Mouse (Mus musculus) layer of hippocampus, adult 2 months (tissue): ENCODE data around the gene Cog6. TPM values are rescaled to one million over a fixed set of nuclear protein-coding genes. Genes with fewer than 3 reads are reported as not detected.

ENCODE experiments used
- DNase-seq, 2 experiments: peaks; one replicate each; pipeline ENCODE4 v3.0.0; 2022; ENCODE audit warnings: low spot score in 2 of 2
- H3K27ac ChIP-seq: fragments of 200-600 bp; 2 replicates; pipeline ENCODE4 v1.8.1; 2022
- H3K4me3 ChIP-seq: fragments of 200-600 bp; 2 replicates; pipeline ENCODE4 v1.8.1; 2022; ENCODE audit warnings: mild to moderate bottlenecking
- CTCF ChIP-seq: fragments of 200-600 bp; conservative IDR thresholded peaks from 2 replicates; pipeline ENCODE4 v1.8.1; 2022; ENCODE audit warnings: antibody characterized with exemption, mild to moderate bottlenecking, moderate library complexity
- total RNA-seq, 2 experiments: library from RNA; stranded (reverse); gene quantifications; 2 replicates each; pipeline ENCODE4 v1.2.3; 2021

Cog6 gene
- total RNA-seq, 2 experiments from 2014 or later, result 37.7 to 42.4 TPM

- TF ChIP-seq CTCF, result no peak
- Histone ChIP-seq H3K27ac (no peak overlapping the region), H3K4me3 (no peak overlapping the region)
- DNase-seq, result no peak
These were observed 26.3 kb upstream of the Cog6 start for GRCm38 (mm10) chr3:53043206-53043780.

- no peak for TF ChIP-seq CTCF
- Histone ChIP-seq H3K27ac (peak overlapping the region; percentile 20; the same call in 1 of the 2 replicates), H3K4me3 (peak overlapping the region; percentile 80)
- no peak for DNase-seq
These were observed 25.2 kb upstream of the Cog6 start for GRCm38 (mm10) chr3:53042240-53042567.

GRCm38 (mm10) chr3:53041411-53042239 is 24.6 kb upstream of the Cog6 start, which contains the start of gene Lhfp:
Lhfp (plus strand) TSS chr3:53041528.
- peak; percentile 44 to 48 for DNase-seq
- peak within 1 kb of the TSS; percentile 80 for H3K4me3 ChIP-seq
- TF ChIP-seq CTCF, result peak; percentile 49

GRCm38 (mm10) chr3:53040593-53041410 is 23.8 kb upstream of the Cog6 start:
- H3K27ac ChIP-seq, result peak overlapping the region; percentile 58

More at GRCm38 (mm10) chr3:53041411-53042239, 24.6 kb upstream of the Cog6 start, which contains the start of gene Lhfp:
- peak within 1 kb of the TSS; percentile 58 for H3K27ac ChIP-seq

GRCm38 (mm10) chr3:53039746-53040145 is 22.7 kb upstream of the Cog6 start:
- DNase-seq, result no peak
- no peak overlapping the region for H3K27ac ChIP-seq

More at GRCm38 (mm10) chr3:53040593-53041410, 23.8 kb upstream of the Cog6 start:
- no peak for TF ChIP-seq CTCF
- H3K4me3 ChIP-seq, result peak overlapping the region; percentile 80
- DNase-seq, result no peak

GRCm38 (mm10) chr3:53038913-53039312 is 21.9 kb upstream of the Cog6 start:
- H3K4me3 ChIP-seq, result no peak overlapping the region
- no peak for TF ChIP-seq CTCF
- no peak overlapping the region for H3K27ac ChIP-seq
- DNase-seq, result no peak

More at GRCm38 (mm10) chr3:53039746-53040145, 22.7 kb upstream of the Cog6 start:
- no peak for TF ChIP-seq CTCF
- no peak overlapping the region for H3K4me3 ChIP-seq

- Histone ChIP-seq H3K4me3 (no peak overlapping the region), H3K27ac (no peak overlapping the region)
- no peak for DNase-seq
- no peak for TF ChIP-seq CTCF
These were observed 19.9 kb upstream of the Cog6 start for GRCm38 (mm10) chr3:53036941-53037340.

- H3K4me3 ChIP-seq, result no peak overlapping the region
These were observed 19.0 kb upstream of the Cog6 start for GRCm38 (mm10) chr3:53036076-53036475.

GRCm38 (mm10) chr3:53033448-53033847 is 16.4 kb upstream of the Cog6 start:
- no peak for DNase-seq
- Histone ChIP-seq H3K4me3 (no peak overlapping the region), H3K27ac (no peak overlapping the region)
- TF ChIP-seq CTCF, result peak; percentile 78

More at GRCm38 (mm10) chr3:53036076-53036475, 19.0 kb upstream of the Cog6 start:
- TF ChIP-seq CTCF, result no peak
- H3K27ac ChIP-seq, result no peak overlapping the region
- no peak for DNase-seq

GRCm38 (mm10) chr3:53032432-53032831 is 15.4 kb upstream of the Cog6 start:
- Histone ChIP-seq H3K27ac (no peak overlapping the region), H3K4me3 (no peak overlapping the region)
- no peak for DNase-seq
- TF ChIP-seq CTCF, result no peak

- TF ChIP-seq CTCF, result no peak
- no peak overlapping the region for H3K27ac ChIP-seq
These were observed 14.5 kb upstream of the Cog6 start for GRCm38 (mm10) chr3:53031586-53031985.

GRCm38 (mm10) chr3:53029046-53029445 is 12.0 kb upstream of the Cog6 start:
- peak; percentile 93 for TF ChIP-seq CTCF
- no peak overlapping the region for H3K27ac ChIP-seq
- H3K4me3 ChIP-seq, result no peak overlapping the region
- DNase-seq, result peak; percentile 70 to 80

More at GRCm38 (mm10) chr3:53031586-53031985, 14.5 kb upstream of the Cog6 start:
- no peak for DNase-seq
- H3K4me3 ChIP-seq, result no peak overlapping the region

GRCm38 (mm10) chr3:53027333-53027732 is 10.3 kb upstream of the Cog6 start:
- no peak overlapping the region for H3K27ac ChIP-seq
- no peak overlapping the region for H3K4me3 ChIP-seq
- no peak for TF ChIP-seq CTCF
- no peak for DNase-seq
